Mouse (Mus musculus): ENCODE results near the gene Atg16l1. TPM values are rescaled to one million over a fixed set of nuclear protein-coding genes. Genes with fewer than 3 reads are reported as not detected.
"Not testable (repeated sequence)": the region's sequence is repeated elsewhere in the genome, so short reads cannot be mapped to it uniquely, and the experiment has no call there.

Atg16l1 gene
- polyA plus RNA-seq, 1 experiment from 2014 or later, result 31.5 TPM

GRCm38 (mm10) chr1:87812061-87812460 is 56.4 kb downstream of the Atg16l1 start:
- no peak for TF ChIP-seq CTCF (IDR thresholded peaks at IDR 0.05; ENCODE audit: low read depth)
- Histone ChIP-seq H3K36me3 (ENCODE audit: insufficient read depth) (no peaks in the 10 kb centered on the region), H3K9me3 (ENCODE audit: low read depth, low read length) (no peaks in the 10 kb centered on the region), H3K9ac (no peak overlapping the region), H3K4me3 (ENCODE audit: low read depth, low read length) (no peak overlapping the region), H3K27me3 (ENCODE audit: insufficient read depth, low read length) (no peaks in the 10 kb centered on the region), H3K4me1 (ENCODE audit: insufficient read depth) (no peaks in the 10 kb centered on the region), H3K27ac (ENCODE audit: low read depth) (no peak overlapping the region), H3K4me2 (no peak overlapping the region)
- 58% methylated on average over 10 of the region's 10 CpGs for WGBS
- DNase-seq (no peak), ATAC-seq (ENCODE audit: insufficient read depth) (no peak)

GRCm38 (mm10) chr1:87813155-87813554 is 57.5 kb downstream of the Atg16l1 start:
- Histone ChIP-seq H3K9ac (no peak overlapping the region), H3K27ac (ENCODE audit: low read depth) (no peak overlapping the region), H3K36me3 (ENCODE audit: insufficient read depth) (no peaks in the 10 kb centered on the region), H3K4me2 (no peak overlapping the region), H3K4me1 (ENCODE audit: insufficient read depth) (no peaks in the 10 kb centered on the region), H3K9me3 (ENCODE audit: low read depth, low read length) (no peaks in the 10 kb centered on the region), H3K27me3 (ENCODE audit: insufficient read depth, low read length) (no peaks in the 10 kb centered on the region), H3K4me3 (ENCODE audit: low read depth, low read length) (no peak overlapping the region)
- TF ChIP-seq CTCF (IDR thresholded peaks at IDR 0.05; ENCODE audit: low read depth), result no peak
- DNase-seq (no peak), ATAC-seq (ENCODE audit: insufficient read depth) (no peak)
- WGBS, result 73% methylated on average over 6 of the region's 6 CpGs

GRCm38 (mm10) chr1:87813681-87814080 is 58.0 kb downstream of the Atg16l1 start:
- ATAC-seq (ENCODE audit: insufficient read depth) (no peak), DNase-seq (peak; percentile 21)
- Histone ChIP-seq H3K4me3 (ENCODE audit: low read depth, low read length) (no peak overlapping the region), H3K4me1 (ENCODE audit: insufficient read depth) (no peaks in the 10 kb centered on the region), H3K9ac (no peak overlapping the region), H3K4me2 (no peak overlapping the region), H3K9me3 (ENCODE audit: low read depth, low read length) (no peaks in the 10 kb centered on the region), H3K36me3 (ENCODE audit: insufficient read depth) (no peaks in the 10 kb centered on the region), H3K27ac (ENCODE audit: low read depth) (no peak overlapping the region), H3K27me3 (ENCODE audit: insufficient read depth, low read length) (no peaks in the 10 kb centered on the region)
- TF ChIP-seq CTCF (IDR thresholded peaks at IDR 0.05; ENCODE audit: low read depth), result no peak
- WGBS, result 52% methylated on average over 7 of the region's 7 CpGs

GRCm38 (mm10) chr1:87824420-87824995 is 68.8 kb downstream of the Atg16l1 start:
- H3K27me3 ChIP-seq (ENCODE audit: insufficient read depth, low read length), result no peaks in the 10 kb centered on the region
- H3K9ac ChIP-seq, result no peak overlapping the region
- 82% methylated on average over 10 of the region's 10 CpGs for WGBS
- no peak overlapping the region for H3K27ac ChIP-seq (ENCODE audit: low read depth)
- no peak overlapping the region for H3K4me3 ChIP-seq (ENCODE audit: low read depth, low read length)
- no peak for TF ChIP-seq CTCF (IDR thresholded peaks at IDR 0.05; ENCODE audit: low read depth)
- no peaks in the 10 kb centered on the region for H3K9me3 ChIP-seq (ENCODE audit: low read depth, low read length)
- ATAC-seq (ENCODE audit: insufficient read depth), result no peak
- DNase-seq, result no peak
- H3K4me2 ChIP-seq, result no peak overlapping the region
- H3K36me3 ChIP-seq (ENCODE audit: insufficient read depth), result no peaks in the 10 kb centered on the region
- H3K4me1 ChIP-seq (ENCODE audit: insufficient read depth), result no peaks in the 10 kb centered on the region

GRCm38 (mm10) chr1:87825281-87825680 is 69.6 kb downstream of the Atg16l1 start:
- Histone ChIP-seq H3K4me3 (ENCODE audit: low read depth, low read length) (no peak overlapping the region), H3K4me1 (ENCODE audit: insufficient read depth) (no peaks in the 10 kb centered on the region), H3K4me2 (no peak overlapping the region), H3K9me3 (ENCODE audit: low read depth, low read length) (no peaks in the 10 kb centered on the region), H3K36me3 (ENCODE audit: insufficient read depth) (no peaks in the 10 kb centered on the region), H3K27ac (ENCODE audit: low read depth) (no peak overlapping the region), H3K27me3 (ENCODE audit: insufficient read depth, low read length) (no peaks in the 10 kb centered on the region), H3K9ac (no peak overlapping the region)
- no peak for TF ChIP-seq CTCF (IDR thresholded peaks at IDR 0.05; ENCODE audit: low read depth)
- no peak for DNase-seq
- 78% methylated on average over 5 of the region's 5 CpGs for WGBS
- ATAC-seq (ENCODE audit: insufficient read depth), result no peak

GRCm38 (mm10) chr1:87825991-87826390 is 70.3 kb downstream of the Atg16l1 start:
- no peak for DNase-seq
- no peak for ATAC-seq (ENCODE audit: insufficient read depth)
- 84% methylated on average over 6 of the region's 6 CpGs for WGBS
- H3K27ac ChIP-seq (ENCODE audit: low read depth), result no peak overlapping the region
- H3K36me3 ChIP-seq (ENCODE audit: insufficient read depth), result no peaks in the 10 kb centered on the region
- H3K4me3 ChIP-seq (ENCODE audit: low read depth, low read length), result no peak overlapping the region
- H3K9me3 ChIP-seq (ENCODE audit: low read depth, low read length), result no peaks in the 10 kb centered on the region
- H3K4me2 ChIP-seq, result no peak overlapping the region
- no peaks in the 10 kb centered on the region for H3K4me1 ChIP-seq (ENCODE audit: insufficient read depth)
- H3K9ac ChIP-seq, result no peak overlapping the region
- H3K27me3 ChIP-seq (ENCODE audit: insufficient read depth, low read length), result no peaks in the 10 kb centered on the region
- no peak for TF ChIP-seq CTCF (IDR thresholded peaks at IDR 0.05; ENCODE audit: low read depth)

GRCm38 (mm10) chr1:87826474-87826873 is 70.8 kb downstream of the Atg16l1 start:
- no peak for TF ChIP-seq CTCF (IDR thresholded peaks at IDR 0.05; ENCODE audit: low read depth)
- no peaks in the 10 kb centered on the region for H3K4me1 ChIP-seq (ENCODE audit: insufficient read depth)
- H3K36me3 ChIP-seq (ENCODE audit: insufficient read depth), result no peaks in the 10 kb centered on the region
- H3K27me3 ChIP-seq (ENCODE audit: insufficient read depth, low read length), result no peaks in the 10 kb centered on the region
- no peak overlapping the region for H3K9ac ChIP-seq
- ATAC-seq (ENCODE audit: insufficient read depth) (no peak), DNase-seq (no peak)
- WGBS, result 62% methylated on average over 2 of the region's 2 CpGs
- no peak overlapping the region for H3K4me2 ChIP-seq
- no peak overlapping the region for H3K27ac ChIP-seq (ENCODE audit: low read depth)
- no peaks in the 10 kb centered on the region for H3K9me3 ChIP-seq (ENCODE audit: low read depth, low read length)
- H3K4me3 ChIP-seq (ENCODE audit: low read depth, low read length), result no peak overlapping the region

GRCm38 (mm10) chr1:87827476-87827875 is 71.8 kb downstream of the Atg16l1 start:
- not testable (repeated sequence) for H3K4me1 ChIP-seq (ENCODE audit: insufficient read depth); H3K9ac ChIP-seq; H3K27ac ChIP-seq (ENCODE audit: low read depth); H3K4me2 ChIP-seq; DNase-seq; H3K4me3 ChIP-seq (ENCODE audit: low read depth, low read length); H3K27me3 ChIP-seq (ENCODE audit: insufficient read depth, low read length); H3K36me3 ChIP-seq (ENCODE audit: insufficient read depth); ATAC-seq (ENCODE audit: insufficient read depth); H3K9me3 ChIP-seq (ENCODE audit: low read depth, low read length)
- 73% methylated on average over 1 of the region's 1 CpGs for WGBS
